Mouse (Mus musculus) skeletal muscle tissue, adult 2 months (tissue): ENCODE data around the gene Itih4.

Experiments
- DNase-seq: peaks from one replicate; pipeline ENCODE4 v3.0.0-alpha.2; 2012; ENCODE audit warnings: low read depth, low spot score

Itih4 gene

DNA sequence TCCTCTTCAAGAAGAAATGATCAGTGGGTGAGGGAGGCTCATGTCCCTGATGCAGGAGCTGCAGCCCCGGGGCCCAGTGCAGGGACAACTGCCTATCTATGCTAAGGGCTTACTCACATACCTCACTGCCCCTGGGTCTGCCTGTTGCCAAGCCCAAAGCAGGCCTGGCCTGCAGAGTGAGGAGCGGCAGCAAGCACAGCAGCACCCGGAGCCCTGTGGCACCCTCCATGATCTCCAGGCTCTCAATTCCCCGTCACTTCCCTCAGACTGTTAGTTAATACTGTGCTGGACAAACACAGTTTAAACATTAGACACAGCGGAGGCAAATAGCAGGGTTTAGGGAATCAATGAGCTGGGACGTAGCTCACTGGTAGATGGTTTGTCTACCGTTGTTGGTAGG, 56.8 kb downstream of the Itih4 start, which contains the start of gene Itih1:
TSS of gene Itih1 (minus strand) at position 252 of the 400 bp plus-strand sequence.
- DNase-seq = no peak

GRCm38 (mm10) chr14:30943860-30944674, 57.8 kb downstream of the Itih4 start:
- DNase-seq = peak; percentile 25

DNA sequence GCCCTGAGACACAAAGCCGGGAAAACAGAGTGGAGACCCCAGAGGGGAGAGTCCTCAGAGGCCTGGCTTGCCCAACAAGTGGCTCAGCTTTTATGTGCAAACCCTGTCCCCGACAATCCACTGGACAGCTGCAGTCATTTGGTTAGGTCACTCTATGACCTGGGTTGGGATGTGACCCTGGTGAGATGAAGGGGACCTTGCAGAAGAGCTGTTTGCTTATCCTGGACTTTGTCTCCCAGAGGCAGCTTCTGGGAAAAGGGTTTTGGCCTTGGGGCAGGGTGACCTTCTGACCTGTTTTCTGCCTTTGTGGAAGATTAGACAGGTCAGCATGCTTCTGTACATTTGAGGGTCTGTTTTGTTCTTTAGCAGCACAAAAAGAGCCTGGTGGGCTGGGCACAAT, 58.5 kb downstream of the Itih4 start:
- DNase-seq = no peak

- no peak for DNase-seq
Observed at GRCm38 (mm10) chr14:30949986-30950385, 63.7 kb downstream of the Itih4 start.

DNA sequence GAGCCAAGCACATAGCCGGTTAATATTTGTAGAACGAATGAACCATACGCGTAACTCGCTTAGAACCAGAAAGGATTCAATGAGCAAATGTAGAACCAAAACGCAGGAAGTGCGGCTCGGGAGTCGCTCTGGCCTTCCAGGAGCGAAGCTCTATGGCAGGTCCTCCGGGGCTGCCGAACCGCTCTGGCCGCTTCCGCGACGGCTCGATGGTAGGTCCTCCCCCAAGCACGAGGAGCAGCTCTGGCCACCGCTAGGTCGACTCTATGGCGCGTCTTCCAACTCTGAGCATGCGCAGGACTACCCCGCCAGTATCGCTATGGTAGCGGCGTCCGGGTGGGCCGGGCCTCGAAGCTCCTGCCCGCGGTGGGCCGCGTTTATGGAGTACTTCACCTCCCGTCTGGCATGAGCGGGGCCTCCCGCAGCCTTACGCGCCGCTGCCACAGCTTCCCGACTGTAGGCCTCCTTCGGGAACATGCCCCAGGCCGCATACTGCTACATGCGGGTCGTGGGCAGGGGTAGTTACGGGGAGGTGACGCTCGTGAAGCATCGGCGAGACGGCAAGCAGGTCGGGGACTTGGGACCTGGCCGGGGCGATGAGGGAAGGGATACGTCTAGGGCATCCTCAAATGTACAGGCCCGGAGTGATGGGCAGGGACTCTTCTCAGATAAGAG, 65.0 kb downstream of the Itih4 start, which contains the start of gene Nek4:
TSS of gene Nek4 (plus strand) at position 224 of the 672 bp plus-strand sequence.
- peak; percentile 97 for DNase-seq
